Mouse (Mus musculus): ENCODE data around the gene Rgs11. TPM values are rescaled to one million over a fixed set of nuclear protein-coding genes. Genes with fewer than 3 reads are reported as not detected.

The Rgs11 gene
- polyA plus RNA-seq, 1 experiment = 0.03 TPM

DNA sequence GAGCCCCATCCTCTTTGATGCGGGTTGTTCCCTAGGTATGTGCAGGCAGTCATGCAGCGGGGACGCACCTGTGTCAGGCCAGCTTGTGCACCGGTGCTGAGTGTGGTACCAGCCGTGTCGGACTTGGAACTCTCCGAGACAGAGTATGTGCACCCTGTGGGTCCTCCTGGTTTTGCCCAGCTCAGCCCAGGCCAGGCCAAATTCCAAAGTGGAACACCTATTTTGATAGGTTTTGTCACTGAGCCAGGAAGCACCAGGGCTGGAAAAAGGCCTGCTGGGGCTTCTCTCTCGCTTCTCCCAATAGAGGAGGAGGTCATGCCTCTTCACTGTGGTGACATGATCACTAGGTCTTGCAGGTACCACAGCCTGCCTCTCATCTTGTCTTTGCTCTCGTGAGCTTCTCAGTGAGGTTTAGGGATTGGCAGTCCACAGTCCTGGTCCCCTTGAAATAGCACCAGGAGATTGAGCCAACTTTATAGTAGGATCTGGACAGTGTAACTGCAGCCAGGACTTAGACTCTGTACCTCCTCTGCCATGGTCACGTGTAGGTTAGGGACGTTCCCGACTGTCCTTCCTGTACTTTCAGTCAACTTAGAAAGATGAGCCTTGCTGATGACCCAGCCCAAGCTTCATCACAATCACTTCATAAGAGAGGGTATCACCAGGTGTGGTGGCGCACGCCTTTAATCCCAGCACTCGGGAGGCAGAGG is 10.1 kb upstream of the Rgs11 start:
- no peaks in the 10 kb centered on the region for H3K27me3 ChIP-seq (ENCODE audit: control insufficient read depth)
- H3K4me1 ChIP-seq (ENCODE audit: control insufficient read depth) = peaks cover 20% of the 10 kb centered on the region
- TF ChIP-seq TAL1 (IDR thresholded peaks at IDR 0.05; ENCODE audit: low read length) = no peak
- TF ChIP-seq GATA1 (IDR thresholded peaks at IDR 0.05; ENCODE audit: low read length) = no peak
- peaks cover 95% of the 10 kb centered on the region for H3K36me3 ChIP-seq (ENCODE audit: control insufficient read depth)
- no peaks in the 10 kb centered on the region for H3K9me3 ChIP-seq (ENCODE audit: control insufficient read depth, low read length)
- no peak overlapping the region for H3K4me3 ChIP-seq (replicated peaks)

DNA sequence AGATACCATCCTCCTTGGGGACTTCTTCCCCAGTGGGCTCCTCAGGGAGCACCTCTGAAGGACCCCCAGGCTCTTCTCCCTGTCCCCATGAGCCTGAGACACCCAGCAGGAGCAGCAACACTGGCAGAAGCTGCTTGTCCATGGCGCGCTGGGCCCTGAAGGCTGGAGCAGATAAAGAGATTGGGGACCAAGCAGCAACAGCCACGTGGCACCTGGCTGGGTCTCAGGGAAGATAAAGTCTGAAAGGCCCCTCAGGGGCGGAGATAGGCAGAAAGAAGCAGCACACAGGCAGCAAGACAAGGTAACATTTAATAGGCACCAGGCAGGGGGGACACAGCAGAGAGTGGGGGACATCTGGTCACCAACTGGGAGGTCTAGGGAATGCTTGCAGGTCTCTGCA is 3.9 kb upstream of the Rgs11 start, which contains the start of gene Pdia2:
TSS of gene Pdia2 (minus strand) at position 196 of the 400 bp plus-strand sequence.
- H3K36me3 ChIP-seq (ENCODE audit: control insufficient read depth) = peaks cover 48% of the 10 kb centered on the region
- no peaks in the 10 kb centered on the region for H3K9me3 ChIP-seq (ENCODE audit: control insufficient read depth, low read length)
- peak within 1 kb of the TSS; percentile 67 for H3K4me3 ChIP-seq (replicated peaks)
- TF ChIP-seq GATA1 (IDR thresholded peaks at IDR 0.05; ENCODE audit: low read length) (peak; percentile 64), TAL1 (IDR thresholded peaks at IDR 0.05; ENCODE audit: low read length) (peak; percentile 45; the same call in 1 of the 3 replicates)
- H3K27me3 ChIP-seq (ENCODE audit: control insufficient read depth) = peaks cover 36% of the 10 kb centered on the region
- H3K4me1 ChIP-seq (ENCODE audit: control insufficient read depth) = peaks cover 82% of the 10 kb centered on the region

DNA sequence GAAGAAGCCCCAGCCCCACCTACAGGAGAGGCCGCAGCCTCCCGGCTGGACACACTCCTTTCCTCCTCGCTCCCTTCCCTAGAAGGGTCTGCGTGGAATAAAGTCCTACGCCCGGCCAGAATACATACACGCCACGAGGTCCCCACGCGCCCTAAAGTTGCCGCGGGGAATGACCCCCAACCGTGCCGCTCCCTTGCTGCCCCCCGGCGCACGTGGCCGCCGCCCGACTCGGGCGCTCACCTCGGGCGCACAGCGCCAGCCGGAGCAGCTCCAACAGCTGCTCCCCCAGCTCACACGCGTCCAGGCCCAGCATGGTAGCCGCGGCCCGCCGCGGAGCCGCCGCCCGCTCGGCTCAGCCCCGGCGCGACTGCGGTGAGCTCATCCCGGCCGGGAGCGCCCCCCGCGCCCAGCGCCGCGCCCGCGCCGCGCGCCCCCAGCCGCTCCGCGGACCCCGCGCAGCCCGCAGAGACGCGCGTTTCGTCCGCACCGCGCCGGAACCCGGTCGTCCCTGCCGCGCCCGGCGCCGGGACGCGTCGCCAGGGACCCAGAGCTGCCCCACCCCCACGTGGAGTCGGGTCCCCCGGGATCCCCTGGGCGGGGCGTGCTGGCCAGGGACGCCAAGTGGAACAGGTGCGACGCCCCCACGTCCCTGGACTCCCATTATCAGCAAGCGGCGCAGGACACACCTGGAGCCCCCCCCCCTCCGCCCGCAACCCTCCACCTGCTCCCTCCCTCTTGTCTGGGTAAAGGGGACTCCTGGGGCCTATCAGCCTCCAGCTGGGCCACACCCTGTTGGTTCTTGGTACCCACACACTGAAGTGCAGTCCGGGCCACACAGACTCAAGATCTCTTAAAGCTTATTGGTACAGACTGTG is 1.7 kb upstream of the Rgs11 start:
- Histone ChIP-seq H3K4me3 (replicated peaks) (peak overlapping the region; percentile 67), H3K9me3 (ENCODE audit: control insufficient read depth, low read length) (no peaks in the 10 kb centered on the region), H3K4me1 (ENCODE audit: control insufficient read depth) (peaks cover 89% of the 10 kb centered on the region), H3K27me3 (ENCODE audit: control insufficient read depth) (peaks cover 58% of the 10 kb centered on the region), H3K36me3 (ENCODE audit: control insufficient read depth) (peaks cover 26% of the 10 kb centered on the region)
- TF ChIP-seq GATA1 (IDR thresholded peaks at IDR 0.05; ENCODE audit: low read length) (no peak), TAL1 (IDR thresholded peaks at IDR 0.05; ENCODE audit: low read length) (no peak)

DNA sequence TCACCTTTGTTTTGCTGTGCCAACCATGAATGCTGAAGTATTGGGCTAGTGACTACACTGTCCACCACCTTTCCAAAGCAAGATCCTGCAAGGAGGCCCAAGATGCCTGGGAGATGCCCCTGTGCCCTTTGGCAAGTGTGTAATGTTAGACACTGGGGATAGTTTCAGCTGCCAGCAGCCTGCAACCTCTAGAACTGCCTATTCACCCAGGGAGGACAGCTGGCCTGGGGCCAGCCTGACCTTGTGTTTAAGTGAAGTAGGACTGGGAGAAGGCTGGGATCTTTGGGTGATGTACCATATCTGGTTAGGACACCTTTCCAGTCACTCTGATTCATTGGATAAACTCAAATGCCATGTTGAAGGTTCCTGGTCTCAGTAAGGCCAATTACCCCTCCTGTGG is 753 bp upstream of the Rgs11 start:
- TF ChIP-seq TAL1 (IDR thresholded peaks at IDR 0.05; ENCODE audit: low read length) (no peak), GATA1 (IDR thresholded peaks at IDR 0.05; ENCODE audit: low read length) (no peak)
- H3K4me3 ChIP-seq (replicated peaks) = no peak overlapping the region
- no peaks in the 10 kb centered on the region for H3K9me3 ChIP-seq (ENCODE audit: control insufficient read depth, low read length)
- peaks cover 62% of the 10 kb centered on the region for H3K27me3 ChIP-seq (ENCODE audit: control insufficient read depth)
- H3K36me3 ChIP-seq (ENCODE audit: control insufficient read depth) = peaks cover 17% of the 10 kb centered on the region
- peaks cover 80% of the 10 kb centered on the region for H3K4me1 ChIP-seq (ENCODE audit: control insufficient read depth)

DNA sequence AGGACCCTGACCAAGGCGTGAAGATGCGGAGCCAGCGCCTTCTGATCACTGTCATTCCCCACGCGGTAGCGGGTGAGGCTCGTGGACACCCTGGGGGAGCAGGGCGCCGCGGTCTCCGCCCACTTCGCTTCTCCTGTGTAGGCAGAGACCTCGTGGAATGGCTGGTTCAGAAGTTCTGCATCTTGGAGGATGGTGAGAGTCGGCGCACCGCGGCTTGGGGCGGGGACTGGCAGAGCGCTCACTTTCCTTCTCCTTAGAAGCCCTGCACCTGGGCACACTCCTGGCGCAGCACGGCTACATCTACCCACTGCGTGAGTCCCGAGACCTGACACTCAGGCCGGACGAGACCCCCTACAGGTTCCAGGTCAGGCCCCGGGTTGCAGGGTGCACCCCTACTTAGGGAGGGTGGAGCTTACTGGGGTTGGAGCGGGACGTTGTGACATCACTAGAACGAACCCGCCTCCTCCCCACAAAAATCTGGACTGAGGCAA is 615 bp downstream of the Rgs11 start:
- TF ChIP-seq GATA1 (IDR thresholded peaks at IDR 0.05; ENCODE audit: low read length) (no peak), TAL1 (IDR thresholded peaks at IDR 0.05; ENCODE audit: low read length) (no peak)
- Histone ChIP-seq H3K9me3 (ENCODE audit: control insufficient read depth, low read length) (no peaks in the 10 kb centered on the region), H3K4me1 (ENCODE audit: control insufficient read depth) (peaks cover 66% of the 10 kb centered on the region), H3K4me3 (replicated peaks) (peak overlapping the region; percentile 62), H3K36me3 (ENCODE audit: control insufficient read depth) (peaks cover 4% of the 10 kb centered on the region; the same call in 1 of the 2 replicates), H3K27me3 (ENCODE audit: control insufficient read depth) (peaks cover 66% of the 10 kb centered on the region)

DNA sequence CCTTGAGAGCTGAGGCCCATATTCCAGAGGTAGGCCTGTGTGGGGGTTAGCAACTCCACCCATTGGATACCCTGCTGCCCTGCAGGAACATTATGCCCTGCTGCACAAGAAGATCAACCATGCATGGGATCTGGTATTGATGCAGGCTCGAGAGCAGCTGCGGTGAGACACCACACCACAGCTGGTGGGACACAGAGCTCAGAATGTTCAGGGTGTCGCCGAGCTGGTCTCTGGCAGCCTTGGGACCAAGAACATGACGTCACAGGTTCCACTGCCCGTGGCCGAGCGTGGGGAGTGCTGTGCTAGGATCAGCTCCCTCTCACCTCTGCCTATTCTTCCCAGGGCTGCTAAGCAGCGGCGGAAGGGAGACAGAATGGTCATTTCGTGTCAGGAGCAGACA is 2.0 kb downstream of the Rgs11 start:
- TF ChIP-seq TAL1 (IDR thresholded peaks at IDR 0.05; ENCODE audit: low read length) (no peak), GATA1 (IDR thresholded peaks at IDR 0.05; ENCODE audit: low read length) (no peak)
- H3K4me3 ChIP-seq (replicated peaks) = no peak overlapping the region
- peaks cover 52% of the 10 kb centered on the region for H3K4me1 ChIP-seq (ENCODE audit: control insufficient read depth)
- H3K36me3 ChIP-seq (ENCODE audit: control insufficient read depth) = no peaks in the 10 kb centered on the region
- no peaks in the 10 kb centered on the region for H3K9me3 ChIP-seq (ENCODE audit: control insufficient read depth, low read length)
- peaks cover 66% of the 10 kb centered on the region for H3K27me3 ChIP-seq (ENCODE audit: control insufficient read depth)

DNA sequence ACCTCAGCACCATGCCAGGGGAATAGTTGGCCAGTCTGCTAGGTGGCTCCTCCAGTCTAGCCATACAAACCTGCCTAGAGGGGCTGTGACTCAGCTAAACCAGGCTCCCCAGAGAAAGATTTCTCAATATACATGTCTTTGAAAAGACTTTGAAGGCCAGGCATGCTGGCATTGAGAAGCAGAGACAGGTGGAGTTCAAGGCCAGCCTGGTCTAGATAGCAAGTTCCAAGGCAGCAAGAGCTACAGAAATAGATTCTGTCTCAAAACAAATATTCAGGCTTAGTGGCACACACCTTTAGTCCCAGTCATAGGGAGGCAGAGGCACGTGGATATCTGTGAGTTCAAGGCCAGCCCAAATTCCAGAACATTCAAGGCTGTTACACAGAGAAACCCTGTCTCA is 3.6 kb downstream of the Rgs11 start:
- H3K27me3 ChIP-seq (ENCODE audit: control insufficient read depth) = peaks cover 56% of the 10 kb centered on the region
- no peaks in the 10 kb centered on the region for H3K36me3 ChIP-seq (ENCODE audit: control insufficient read depth)

DNA sequence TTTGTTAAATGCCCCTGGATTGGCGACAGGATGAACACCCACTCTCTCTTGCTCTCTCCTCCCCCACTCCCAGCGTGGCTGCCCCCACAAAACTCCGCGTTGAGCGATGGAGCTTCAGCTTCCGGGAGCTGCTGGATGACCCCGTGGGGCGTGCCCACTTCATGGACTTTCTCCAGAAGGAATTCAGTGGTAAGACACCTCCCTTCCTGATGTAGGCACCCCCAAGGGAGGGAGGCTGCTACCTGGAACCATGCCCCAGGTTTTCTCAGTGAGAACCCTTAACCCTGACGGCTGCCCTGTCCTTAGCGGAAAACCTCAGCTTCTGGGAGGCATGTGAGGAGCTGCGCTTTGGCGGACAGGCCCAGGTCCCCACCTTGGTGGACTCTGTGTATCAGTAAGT is 4.9 kb downstream of the Rgs11 start, which contains the start of gene Arhgdig:
TSS of gene Arhgdig (minus strand) at position 101 of the 400 bp plus-strand sequence.
- Histone ChIP-seq H3K36me3 (ENCODE audit: control insufficient read depth) (no peaks in the 10 kb centered on the region; the same call in 1 of the 2 replicates), H3K4me1 (ENCODE audit: control insufficient read depth) (peaks cover 23% of the 10 kb centered on the region), H3K4me3 (replicated peaks) (no peak within 1 kb of the TSS), H3K9me3 (ENCODE audit: control insufficient read depth, low read length) (no peaks in the 10 kb centered on the region), H3K27me3 (ENCODE audit: control insufficient read depth) (peaks cover 43% of the 10 kb centered on the region)
- TF ChIP-seq TAL1 (IDR thresholded peaks at IDR 0.05; ENCODE audit: low read length) = no peak
- TF ChIP-seq GATA1 (IDR thresholded peaks at IDR 0.05; ENCODE audit: low read length) = no peak

More for the DNA sequence above, 3.6 kb downstream of the Rgs11 start:
- Histone ChIP-seq H3K9me3 (ENCODE audit: control insufficient read depth, low read length) (no peaks in the 10 kb centered on the region), H3K4me1 (ENCODE audit: control insufficient read depth) (peaks cover 36% of the 10 kb centered on the region), H3K4me3 (replicated peaks) (no peak overlapping the region)
- no peak for TF ChIP-seq TAL1 (IDR thresholded peaks at IDR 0.05; ENCODE audit: low read length)
- no peak for TF ChIP-seq GATA1 (IDR thresholded peaks at IDR 0.05; ENCODE audit: low read length)

DNA sequence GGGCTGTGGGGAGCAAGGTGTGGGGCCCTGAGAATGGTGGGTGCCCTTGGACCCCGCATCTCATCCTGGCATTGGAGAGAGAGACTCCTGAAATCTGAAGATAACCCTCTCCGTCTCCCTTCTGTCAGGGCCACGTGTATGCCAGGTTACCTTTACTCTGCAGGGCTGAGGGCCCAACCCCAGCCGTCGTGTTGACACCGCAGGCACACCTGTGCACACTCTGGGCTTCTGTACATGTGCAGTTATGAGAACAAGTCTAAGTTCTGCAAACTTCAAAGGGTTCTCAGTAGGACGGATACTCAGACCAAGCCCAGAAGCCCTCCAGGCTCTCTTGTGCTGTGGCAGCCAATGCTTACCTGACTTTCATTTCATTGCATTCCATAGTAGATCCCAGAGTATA is 9.5 kb downstream of the Rgs11 start:
- no peaks in the 10 kb centered on the region for H3K9me3 ChIP-seq (ENCODE audit: control insufficient read depth, low read length)
- peaks cover 6% of the 10 kb centered on the region for H3K27me3 ChIP-seq (ENCODE audit: control insufficient read depth)
- TF ChIP-seq TAL1 (IDR thresholded peaks at IDR 0.05; ENCODE audit: low read length) (no peak), GATA1 (IDR thresholded peaks at IDR 0.05; ENCODE audit: low read length) (no peak)
- H3K4me1 ChIP-seq (ENCODE audit: control insufficient read depth) = no peaks in the 10 kb centered on the region
- peaks cover 3% of the 10 kb centered on the region; the same call in 1 of the 2 replicates for H3K36me3 ChIP-seq (ENCODE audit: control insufficient read depth)
- H3K4me3 ChIP-seq (replicated peaks) = no peak overlapping the region
